Mouse (Mus musculus) thymus, adult 2 months (tissue): ENCODE measurements around the gene Mpv17l. TPM values are rescaled to one million over a fixed set of nuclear protein-coding genes. Genes with fewer than 3 reads are reported as not detected.

ENCODE experiments used
- DNase-seq: peaks from one replicate; pipeline ENCODE4 v3.0.0; 2021
- H3K27ac ChIP-seq: fragments of 200-500 bp; 2 replicates; pipeline ENCODE4 v1.5.1; 2012; ENCODE audit warnings: low read length, control low read depth; ENCODE audit not compliant: control insufficient read depth, insufficient read depth
- H3K27me3 ChIP-seq: fragments of 200-500 bp; 2 replicates; pipeline ENCODE4 v1.6.1; 2012; ENCODE audit warnings: mild to moderate bottlenecking, low read length, moderate library complexity, mixed read lengths; ENCODE audit not compliant: control insufficient read depth, insufficient read depth
- H3K36me3 ChIP-seq: fragments of 200-500 bp; 2 replicates; pipeline ENCODE4 v1.6.1; 2012; ENCODE audit warnings: mild to moderate bottlenecking, low read length, moderate library complexity; ENCODE audit not compliant: control insufficient read depth, insufficient read depth
- H3K4me1 ChIP-seq: fragments of 200-500 bp; replicated peaks from 2 replicates; pipeline ENCODE4 v1.6.1; 2012; ENCODE audit warnings: low read length; ENCODE audit not compliant: control insufficient read depth, insufficient read depth
- H3K4me3 ChIP-seq: fragments of 200-500 bp; 2 replicates; pipeline ENCODE4 v1.5.1; 2012; ENCODE audit warnings: mild to moderate bottlenecking, low read length, control low read depth, moderate library complexity; ENCODE audit not compliant: control insufficient read depth, insufficient read depth
- CTCF ChIP-seq: fragments of 200-500 bp; IDR thresholded peaks from 2 replicates; pipeline ENCODE4 v1.5.1; 2012; ENCODE audit warnings: mild to moderate bottlenecking, control low read depth, low read length, moderate library complexity, borderline replicate concordance; ENCODE audit not compliant: control insufficient read depth, poor library complexity, insufficient read depth; ENCODE audit errors: extremely low read depth
- POLR2A ChIP-seq: fragments of 200-500 bp; IDR thresholded peaks from 2 replicates; pipeline ENCODE4 v1.6.1; 2012; ENCODE audit warnings: mild to moderate bottlenecking, low read length, control low read depth, moderate library complexity; ENCODE audit not compliant: control insufficient read depth, poor library complexity, insufficient read depth; ENCODE audit errors: extremely low read depth
- WGBS: fragments of 180-500 bp; shearing (Covaris S2); methylation state at CpG from one replicate; pipeline ENCODE4 v1.1.7; 2018; 5-methylcytosine and 5-hydroxymethylcytosine counted together
- polyA plus RNA-seq: library from polyadenylated mRNA; depleted of rRNA; stranded (reverse); fragments of >200 nt; gene quantifications from 2 replicates; pipeline ENCODE4 v1.2.3, GENCODE M21; 2012; rRNA removed

The Mpv17l gene
- polyA plus RNA-seq, 1 experiment, result 1.4 TPM

DNA sequence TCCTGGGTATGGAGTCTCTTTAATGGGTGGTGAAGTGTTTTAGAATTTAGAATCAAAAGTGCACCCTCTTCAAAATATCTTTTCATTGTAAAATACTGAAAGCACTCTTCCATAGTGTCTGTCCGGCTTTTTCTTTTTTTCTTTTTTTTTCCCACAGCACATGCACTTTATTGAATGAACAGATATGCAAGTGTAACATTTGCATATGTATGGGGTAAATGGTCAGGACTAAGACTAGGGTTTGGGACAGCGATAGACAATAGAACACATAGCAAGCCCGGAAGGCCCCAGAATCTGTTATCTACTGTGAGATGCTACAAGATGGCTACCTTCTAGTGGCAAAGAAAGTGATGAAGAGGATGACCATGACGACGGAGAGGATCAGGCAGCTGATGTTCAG, 80.2 kb downstream of the Mpv17l start:
- DNase-seq, result no peak
- TF ChIP-seq CTCF (no peak), POLR2A (no peak)
- Histone ChIP-seq H3K36me3 (no peaks in the 10 kb centered on the region), H3K4me3 (no peak overlapping the region), H3K27ac (no peak overlapping the region), H3K27me3 (0 out of 2 replicates have a peak, but pooled peaks cover 3% of the 10 kb centered on the region), H3K4me1 (no peaks in the 10 kb centered on the region)
- 96% methylated on average over 5 of the region's 5 CpGs for WGBS

- no peaks in the 10 kb centered on the region for H3K4me1 ChIP-seq
- TF ChIP-seq CTCF (no peak), POLR2A (no peak)
- no peak overlapping the region for H3K27ac ChIP-seq
- WGBS, result 84% methylated on average over 3 of the region's 3 CpGs
- no peak for DNase-seq
- no peak overlapping the region for H3K4me3 ChIP-seq
- 0 out of 2 replicates have a peak, but pooled peaks cover 3% of the 10 kb centered on the region for H3K27me3 ChIP-seq
- H3K36me3 ChIP-seq, result no peaks in the 10 kb centered on the region
Measured at GRCm38 (mm10) chr16:13986197-13986573, 83.2 kb downstream of the Mpv17l start.

DNA sequence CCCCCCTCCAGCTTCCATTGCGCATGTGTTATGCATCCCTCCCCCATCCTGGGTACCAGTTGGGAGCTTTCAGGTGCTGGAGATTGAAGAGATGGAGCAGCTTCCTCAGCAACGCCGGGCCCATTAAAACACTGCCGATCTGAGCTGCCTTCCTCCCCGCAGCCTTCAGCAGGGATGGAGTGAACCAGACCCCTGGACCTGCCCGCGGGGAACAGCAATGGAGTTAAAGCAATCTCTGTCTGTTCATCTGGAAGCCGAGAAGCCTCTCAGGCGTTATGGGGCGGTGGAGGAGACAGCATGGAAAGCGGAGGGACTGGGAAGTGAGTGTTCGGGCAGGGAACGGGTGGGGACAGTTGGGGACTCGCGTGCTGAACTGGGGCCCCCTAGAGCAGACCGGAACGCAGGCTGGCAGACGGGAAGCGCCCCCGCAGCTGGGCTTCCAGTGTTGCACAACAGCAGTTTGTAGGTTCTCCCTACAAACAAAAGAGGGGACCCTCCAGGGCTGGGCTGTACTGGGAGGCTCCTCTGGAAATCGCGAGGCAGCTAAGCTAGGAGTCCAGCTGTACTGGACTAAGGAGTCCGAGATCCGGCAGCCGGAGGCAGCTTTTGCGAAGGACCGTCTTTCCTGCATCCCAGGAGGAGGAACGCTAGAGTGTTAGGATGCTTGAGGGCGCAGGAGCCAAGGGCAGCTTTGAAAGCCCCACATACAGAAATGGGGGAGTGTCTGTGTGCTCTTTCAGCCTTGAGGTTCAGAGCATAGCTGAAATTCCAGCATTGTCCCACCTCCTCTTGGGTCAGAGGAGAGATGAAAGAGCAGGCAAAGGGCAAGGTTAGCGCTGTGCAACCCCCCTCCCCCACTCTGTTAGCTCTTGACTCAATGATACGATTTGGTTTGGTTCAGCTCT, 83.9 kb downstream of the Mpv17l start, which contains the start of the genes 2900011O08Rik and Ifitm7:
Gene 2900011O08Rik, plus strand, starts transcription at position 31 of the 905 bp plus-strand sequence.
Gene Ifitm7, minus strand, starts transcription at position 315 of the 905 bp plus-strand sequence.
- H3K4me1 ChIP-seq, result no peaks in the 10 kb centered on the region
- no peak within 1 kb of the TSS for H3K27ac ChIP-seq
- 0 out of 2 replicates have a peak, but pooled peaks cover 3% of the 10 kb centered on the region for H3K27me3 ChIP-seq
- no peaks in the 10 kb centered on the region for H3K36me3 ChIP-seq
- WGBS, result 4% methylated on average over 31 of the region's 31 CpGs
- H3K4me3 ChIP-seq, result no peak within 1 kb of the TSS
- no peak for DNase-seq
- no peak for TF ChIP-seq CTCF
- TF ChIP-seq POLR2A, result no peak

GRCm38 (mm10) chr16:13992518-13993248, 89.7 kb downstream of the Mpv17l start:
- Histone ChIP-seq H3K27ac (no peak overlapping the region), H3K4me3 (no peak overlapping the region), H3K4me1 (no peaks in the 10 kb centered on the region), H3K27me3 (no peaks in the 10 kb centered on the region), H3K36me3 (no peaks in the 10 kb centered on the region)
- DNase-seq, result no peak
- TF ChIP-seq CTCF (no peak), POLR2A (no peak)
- 89% methylated on average over 11 of the region's 11 CpGs for WGBS

DNA sequence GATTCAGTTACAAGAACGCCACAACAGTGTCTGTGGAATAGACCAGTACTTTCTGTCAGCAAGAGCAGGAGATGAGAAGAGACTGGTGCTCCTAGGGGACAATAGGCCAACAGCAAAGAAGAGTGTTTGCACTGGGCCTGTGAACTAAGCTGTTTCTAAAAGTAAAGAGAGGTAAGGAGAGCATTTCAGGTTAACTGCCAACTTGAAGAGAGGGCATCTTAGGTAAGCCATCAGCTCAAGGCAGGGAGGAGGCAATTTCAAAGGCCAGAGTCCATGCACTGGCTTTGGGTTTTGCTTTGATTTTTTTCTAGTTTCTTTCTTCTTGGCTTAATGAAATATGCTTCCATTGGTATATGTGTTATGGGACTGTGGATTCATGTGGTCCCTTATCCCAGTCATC, 91.1 kb downstream of the Mpv17l start:
- no peak for TF ChIP-seq POLR2A
- no peak for TF ChIP-seq CTCF
- Histone ChIP-seq H3K4me1 (no peaks in the 10 kb centered on the region), H3K4me3 (no peak overlapping the region), H3K36me3 (no peaks in the 10 kb centered on the region), H3K27ac (no peak overlapping the region), H3K27me3 (no peaks in the 10 kb centered on the region)
- no peak for DNase-seq
- WGBS, result 95% methylated on average over 1 of the region's 1 CpGs

GRCm38 (mm10) chr16:13994502-13994901, 91.5 kb downstream of the Mpv17l start:
- DNase-seq, result no peak
- Histone ChIP-seq H3K4me3 (no peak overlapping the region), H3K27ac (no peak overlapping the region), H3K4me1 (no peaks in the 10 kb centered on the region), H3K36me3 (no peaks in the 10 kb centered on the region), H3K27me3 (no peaks in the 10 kb centered on the region)
- TF ChIP-seq CTCF (no peak), POLR2A (no peak)
- WGBS, result 44% methylated on average over 1 of the region's 1 CpGs

Other genes with a start within 250 kb of the Mpv17l start
- gene Parn, start 235.0 kb upstream of the Mpv17l start, polyA plus RNA-seq, result 16.1 and 21.0 TPM in 2 replicates
- gene Bfar, start 231.3 kb upstream of the Mpv17l start, polyA plus RNA-seq, result 29.6 and 32.0 TPM in 2 replicates
- 3.0 and 4.2 TPM in 2 replicates for gene 3110001I22Rik, start 231.2 kb upstream of the Mpv17l start, polyA plus RNA-seq
- gene Pla2g10, start 172.2 kb upstream of the Mpv17l start, polyA plus RNA-seq, result 0.35 TPM in 1 of 2 replicates, not detected in the other
- 13.6 and 14.6 TPM in 2 replicates for gene Rrn3, start 122.5 kb upstream of the Mpv17l start, polyA plus RNA-seq
- gene Ntan1, start 84.3 kb upstream of the Mpv17l start, polyA plus RNA-seq, result 80.3 and 86.7 TPM in 2 replicates
- gene Pdxdc1, start within 50 bp of the Mpv17l start, polyA plus RNA-seq, result 58.0 and 77.2 TPM in 2 replicates
- 0.17 and 0.38 TPM in 2 replicates for gene 2900011O08Rik, start 83.4 kb downstream of the Mpv17l start, polyA plus RNA-seq
- not detected in 2 replicates for gene Ifitm7, start 83.7 kb downstream of the Mpv17l start, polyA plus RNA-seq